Mouse (Mus musculus): ENCODE results near the gene Coa5. TPM values are rescaled to one million over a fixed set of nuclear protein-coding genes. Genes with fewer than 3 reads are reported as not detected.

Coa5 gene
- polyA plus RNA-seq, 1 experiment, result 56.2 TPM

DNA sequence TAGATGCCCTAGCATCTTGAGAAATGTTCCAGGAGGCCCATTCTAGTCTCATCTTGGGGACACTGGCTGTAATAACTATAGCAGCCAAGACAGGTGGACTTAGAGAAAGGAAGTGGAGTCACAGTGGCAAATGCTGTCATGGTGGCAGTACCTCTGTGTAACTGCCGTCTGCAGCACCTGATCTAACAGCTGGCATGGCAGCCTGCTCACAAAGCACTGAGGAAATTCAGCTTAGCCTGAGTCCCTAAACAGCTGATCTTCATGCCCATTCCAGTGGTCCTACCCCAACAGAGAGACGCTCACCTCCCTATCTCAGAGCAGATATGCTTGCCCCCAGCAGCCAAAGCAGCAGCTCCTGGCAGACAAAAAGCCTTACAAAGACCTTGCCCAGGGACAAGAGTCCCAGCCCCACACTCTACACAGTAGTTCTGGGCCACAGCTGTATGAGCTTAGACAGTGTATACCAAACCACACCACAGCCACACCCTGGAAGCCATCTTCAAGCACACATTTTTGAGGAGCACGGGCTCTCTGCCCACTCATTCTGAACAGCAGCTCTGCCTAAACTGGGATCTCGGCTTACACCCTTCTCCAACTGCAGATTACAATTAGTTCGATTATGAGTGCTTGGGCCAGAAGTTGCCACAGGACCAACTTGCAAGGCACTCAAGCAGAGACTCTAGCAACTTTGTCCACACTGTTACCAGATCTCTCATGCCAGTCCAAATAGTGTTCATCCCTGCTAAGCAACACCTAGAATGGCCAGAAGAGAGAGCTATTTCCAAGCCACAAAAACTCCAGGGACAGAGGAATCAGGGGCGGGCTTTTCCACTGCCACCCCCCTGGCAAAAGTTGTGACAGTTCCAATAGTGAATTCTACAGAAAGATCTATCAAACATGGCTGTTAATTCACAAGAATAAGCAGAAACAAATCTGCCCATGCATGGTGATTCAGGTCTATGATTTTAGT, 41.6 kb upstream of the Coa5 start:
- Histone ChIP-seq H3K27ac (ENCODE audit: insufficient read depth, low read depth, low read length) (no peak overlapping the region), H3K4me1 (ENCODE audit: control insufficient read depth, insufficient read depth, low read length) (peaks cover 38% of the 10 kb centered on the region), H3K4me3 (ENCODE audit: insufficient read depth, low read length) (no peak overlapping the region)
- TF ChIP-seq POLR2A (IDR thresholded peaks at IDR 0.05; ENCODE audit: borderline replicate concordance, low read depth, low read length), result no peak
- no peak for TF ChIP-seq CTCF (IDR thresholded peaks at IDR 0.05; ENCODE audit: low read depth, low read length)

DNA sequence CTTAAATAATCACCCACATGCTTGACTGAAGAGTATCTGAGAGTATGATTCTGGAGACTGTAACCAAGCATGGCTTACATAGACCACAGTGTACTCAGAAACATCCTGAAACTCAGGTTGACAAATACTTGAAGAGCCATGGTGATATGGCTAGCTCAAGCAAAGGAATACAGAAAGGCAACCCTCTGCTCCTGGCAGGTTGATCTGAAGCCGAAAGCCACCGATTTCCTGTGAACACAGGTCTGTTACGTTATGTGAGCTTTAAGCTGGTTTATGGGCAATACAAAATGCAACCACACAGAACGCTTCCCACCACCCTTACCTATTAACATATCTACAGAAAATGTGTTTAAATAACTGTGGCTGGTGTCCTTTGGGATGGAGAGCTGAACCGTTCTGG, 39.1 kb upstream of the Coa5 start:
- TF ChIP-seq CTCF (IDR thresholded peaks at IDR 0.05; ENCODE audit: low read depth, low read length) (no peak), POLR2A (IDR thresholded peaks at IDR 0.05; ENCODE audit: borderline replicate concordance, low read depth, low read length) (no peak)

DNA sequence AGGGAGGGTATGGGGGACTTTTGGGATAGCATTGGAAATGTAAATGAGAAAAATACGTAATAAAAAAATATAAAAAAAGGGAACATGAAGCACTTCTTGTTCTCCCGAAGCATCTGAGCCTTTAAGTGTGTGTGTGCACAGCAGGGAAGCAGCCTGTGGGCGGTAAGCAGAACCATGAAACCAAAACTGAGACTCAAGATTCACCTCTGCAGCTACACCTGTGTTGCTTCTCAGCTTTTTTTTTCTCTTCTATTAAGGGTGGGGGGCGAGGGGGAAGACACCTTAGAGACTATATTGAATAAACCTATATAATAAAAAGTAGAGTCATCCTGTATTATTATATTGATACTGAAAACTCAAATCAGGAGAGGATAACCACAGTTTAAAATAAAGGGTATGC, 37.9 kb upstream of the Coa5 start:
- no peak for TF ChIP-seq POLR2A (IDR thresholded peaks at IDR 0.05; ENCODE audit: borderline replicate concordance, low read depth, low read length)
- TF ChIP-seq CTCF (IDR thresholded peaks at IDR 0.05; ENCODE audit: low read depth, low read length), result no peak
- Histone ChIP-seq H3K4me3 (ENCODE audit: insufficient read depth, low read length) (no peak overlapping the region), H3K4me1 (ENCODE audit: control insufficient read depth, insufficient read depth, low read length) (peaks cover 15% of the 10 kb centered on the region), H3K27ac (ENCODE audit: insufficient read depth, low read depth, low read length) (no peak overlapping the region)

More for the DNA sequence above, 39.1 kb upstream of the Coa5 start:
- H3K27ac ChIP-seq (ENCODE audit: insufficient read depth, low read depth, low read length), result no peak overlapping the region
- peaks cover 24% of the 10 kb centered on the region for H3K4me1 ChIP-seq (ENCODE audit: control insufficient read depth, insufficient read depth, low read length)
- H3K4me3 ChIP-seq (ENCODE audit: insufficient read depth, low read length), result no peak overlapping the region

DNA sequence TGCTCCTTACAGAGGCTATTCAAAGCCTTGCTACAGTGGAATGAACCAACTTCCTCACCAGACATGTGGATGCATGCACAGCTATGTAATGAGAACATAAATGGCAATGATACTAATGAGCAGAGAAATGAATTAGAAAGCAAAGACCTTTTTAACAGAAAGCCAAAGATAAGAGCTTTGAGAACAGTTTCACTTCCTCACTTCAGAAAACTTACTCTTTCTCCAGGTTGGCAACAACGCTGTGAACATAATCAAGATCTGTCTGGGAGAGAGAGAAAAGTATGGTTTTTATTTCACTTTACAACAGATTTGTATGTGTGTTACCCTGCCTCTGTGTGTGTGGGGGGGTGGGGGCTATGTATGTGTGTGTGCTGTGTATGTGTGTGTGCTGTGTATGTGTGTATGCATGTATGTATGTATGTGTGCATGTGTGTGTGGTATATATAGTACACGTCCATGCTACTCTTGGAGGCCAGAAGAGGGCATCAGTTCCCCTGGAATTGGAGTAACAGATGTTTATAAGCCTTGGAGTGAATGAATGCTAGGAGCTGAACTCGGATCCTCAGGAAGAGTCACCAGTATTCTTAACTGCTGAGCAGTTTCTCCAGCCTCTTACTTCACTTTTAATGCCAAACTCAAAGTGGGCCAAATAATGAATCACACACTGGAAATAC, 36.6 kb upstream of the Coa5 start:
- Histone ChIP-seq H3K4me1 (ENCODE audit: control insufficient read depth, insufficient read depth, low read length) (peaks cover 4% of the 10 kb centered on the region), H3K4me3 (ENCODE audit: insufficient read depth, low read length) (no peak overlapping the region), H3K27ac (ENCODE audit: insufficient read depth, low read depth, low read length) (no peak overlapping the region)
- TF ChIP-seq POLR2A (IDR thresholded peaks at IDR 0.05; ENCODE audit: borderline replicate concordance, low read depth, low read length) (no peak), CTCF (IDR thresholded peaks at IDR 0.05; ENCODE audit: low read depth, low read length) (no peak)

DNA sequence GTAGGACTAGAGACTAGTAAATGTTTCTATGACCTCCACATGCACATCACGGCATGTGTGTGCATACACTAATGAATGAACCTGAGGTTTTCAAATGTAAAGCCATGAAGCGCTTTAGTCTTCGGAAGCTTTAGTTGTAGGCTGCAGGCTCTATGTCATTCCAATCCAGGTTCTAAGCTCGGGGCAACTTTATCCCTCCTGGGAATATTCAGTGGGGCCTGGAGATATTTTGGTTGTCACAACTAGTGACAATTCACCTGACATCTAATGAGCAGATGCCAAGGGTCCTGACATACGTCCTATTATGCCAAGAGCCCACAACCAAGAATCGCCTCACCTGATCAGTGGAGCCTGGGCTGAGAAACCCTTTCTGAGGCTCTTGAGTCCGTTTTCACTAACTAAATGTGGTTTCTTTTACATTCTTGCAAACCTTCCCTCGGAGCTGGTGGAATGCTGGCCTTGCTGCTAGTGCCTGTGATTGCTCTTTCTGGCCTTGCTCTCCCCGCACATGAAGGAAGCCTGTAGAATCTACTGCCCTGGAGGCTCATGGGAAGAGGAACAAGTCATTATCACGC, 35.1 kb upstream of the Coa5 start:
- Histone ChIP-seq H3K4me3 (ENCODE audit: insufficient read depth, low read length) (no peak overlapping the region), H3K27ac (ENCODE audit: insufficient read depth, low read depth, low read length) (no peak overlapping the region), H3K4me1 (ENCODE audit: control insufficient read depth, insufficient read depth, low read length) (peaks cover 4% of the 10 kb centered on the region)
- TF ChIP-seq POLR2A (IDR thresholded peaks at IDR 0.05; ENCODE audit: borderline replicate concordance, low read depth, low read length) (no peak), CTCF (IDR thresholded peaks at IDR 0.05; ENCODE audit: low read depth, low read length) (no peak)

DNA sequence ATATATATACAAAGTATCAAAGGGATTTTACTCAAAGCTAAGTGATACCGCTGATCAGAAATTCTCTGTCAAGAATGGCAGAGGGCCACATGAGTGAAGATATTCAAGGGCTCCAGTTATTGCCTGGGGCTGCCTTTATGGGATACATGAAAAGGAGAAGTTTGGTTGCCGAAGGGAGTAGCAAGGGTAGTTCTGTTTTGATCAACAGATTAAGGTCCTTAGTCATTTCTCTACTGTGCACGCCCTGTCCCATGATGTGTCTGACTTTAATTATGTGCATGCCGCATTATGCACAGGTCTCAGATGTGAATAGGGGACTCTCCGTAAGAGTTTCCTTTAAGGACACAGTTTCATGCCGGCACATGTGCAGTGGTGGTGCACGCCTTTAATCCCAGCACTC, 27.6 kb upstream of the Coa5 start:
- TF ChIP-seq POLR2A (IDR thresholded peaks at IDR 0.05; ENCODE audit: borderline replicate concordance, low read depth, low read length), result no peak
- no peak for TF ChIP-seq CTCF (IDR thresholded peaks at IDR 0.05; ENCODE audit: low read depth, low read length)
- Histone ChIP-seq H3K4me3 (ENCODE audit: insufficient read depth, low read length) (no peak overlapping the region), H3K4me1 (ENCODE audit: control insufficient read depth, insufficient read depth, low read length) (peaks cover 5% of the 10 kb centered on the region), H3K27ac (ENCODE audit: insufficient read depth, low read depth, low read length) (no peak overlapping the region)

DNA sequence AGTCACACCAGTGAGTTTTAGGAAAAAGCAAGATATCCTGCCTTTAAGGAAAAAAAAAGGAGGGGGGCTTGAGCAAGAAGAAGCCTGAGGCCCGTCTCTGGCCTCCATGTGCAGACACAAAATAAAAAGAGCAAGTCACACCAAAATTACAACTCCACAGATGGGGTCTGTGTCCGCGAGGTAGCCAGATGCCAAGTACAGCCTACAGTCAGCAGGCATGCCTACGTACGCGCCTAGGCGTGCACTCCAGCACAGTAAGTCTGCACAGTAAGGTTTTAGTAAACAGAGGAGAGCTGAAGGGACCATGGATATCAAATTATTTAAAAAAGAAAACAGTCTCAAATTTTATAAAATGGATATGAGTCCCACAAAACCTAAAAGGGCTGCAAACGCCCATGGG, 21.4 kb upstream of the Coa5 start:
- Histone ChIP-seq H3K27ac (ENCODE audit: insufficient read depth, low read depth, low read length) (no peak overlapping the region), H3K4me3 (ENCODE audit: insufficient read depth, low read length) (no peak overlapping the region), H3K4me1 (ENCODE audit: control insufficient read depth, insufficient read depth, low read length) (no peaks in the 10 kb centered on the region)
- TF ChIP-seq POLR2A (IDR thresholded peaks at IDR 0.05; ENCODE audit: borderline replicate concordance, low read depth, low read length) (no peak), CTCF (IDR thresholded peaks at IDR 0.05; ENCODE audit: low read depth, low read length) (no peak)

DNA sequence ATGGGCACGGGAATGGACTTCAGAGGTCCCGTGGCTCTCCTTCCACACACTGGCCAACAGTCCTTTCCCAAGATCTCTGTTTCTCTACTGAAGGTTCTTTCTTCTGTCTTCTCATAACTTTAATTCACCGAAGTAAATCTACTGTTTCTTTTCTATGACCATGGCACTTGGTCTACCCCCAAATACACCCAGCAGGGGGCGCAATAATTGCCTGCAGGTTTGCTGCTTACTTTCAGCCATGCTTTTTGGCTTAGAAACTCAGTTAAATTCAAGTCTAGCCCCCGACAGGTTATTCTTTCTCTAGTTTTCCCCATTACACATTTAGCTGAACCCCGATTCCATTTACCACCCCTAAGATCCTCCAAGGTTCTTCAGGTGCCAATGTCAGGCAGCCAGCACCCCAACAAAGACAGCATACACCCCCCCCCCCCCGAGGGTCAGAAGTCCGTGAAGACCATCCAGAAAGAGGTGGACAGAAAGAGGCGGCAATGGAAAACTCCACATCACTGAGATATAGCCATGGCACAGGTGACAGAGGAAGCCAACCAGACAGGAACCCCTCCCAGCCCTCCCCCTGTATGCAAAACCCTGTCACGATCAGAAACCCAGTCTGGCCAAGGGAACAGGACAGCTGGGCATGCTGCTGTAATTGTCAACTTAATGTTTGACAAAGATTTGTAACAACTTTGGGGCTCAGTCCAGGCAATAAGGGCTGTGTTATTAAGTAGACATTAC, 18.6 kb upstream of the Coa5 start:
- Histone ChIP-seq H3K4me3 (ENCODE audit: insufficient read depth, low read length) (no peak overlapping the region), H3K27ac (ENCODE audit: insufficient read depth, low read depth, low read length) (no peak overlapping the region), H3K4me1 (ENCODE audit: control insufficient read depth, insufficient read depth, low read length) (no peaks in the 10 kb centered on the region)
- TF ChIP-seq CTCF (IDR thresholded peaks at IDR 0.05; ENCODE audit: low read depth, low read length) (peak; percentile 22; the same call in 1 of the 2 replicates), POLR2A (IDR thresholded peaks at IDR 0.05; ENCODE audit: borderline replicate concordance, low read depth, low read length) (no peak)
